Mouse (Mus musculus) MEL (cell line): ENCODE data around the gene Agfg2. TPM values are rescaled to one million over a fixed set of nuclear protein-coding genes. Genes with fewer than 3 reads are reported as not detected.

Experiments
- DNase-seq: peaks from one replicate; pipeline ENCODE4 v3.0.0; 2011; ENCODE audit warnings: low read depth, low spot score
- H3K27ac ChIP-seq: 2 replicates; pipeline ENCODE4 v1.5.1; 2012; ENCODE audit warnings: low read depth, mild to moderate bottlenecking, control low read depth, low read length, moderate library complexity; ENCODE audit not compliant: control insufficient read depth
- H3K27me3 ChIP-seq, 2 experiments: fragments of 150-350 bp in 1 of 2; sonication (generic) in 1 of 2; 2 replicates each; pipeline ENCODE4 v1.6.1; 2012; ENCODE audit warnings: low read length in 2 of 2, mild to moderate bottlenecking in 2 of 2, improper control_type of control experiment in 1 of 2, moderate library complexity in 1 of 2; ENCODE audit not compliant: insufficient read depth in 2 of 2, control insufficient read depth in 1 of 2
- H3K36me3 ChIP-seq, 2 experiments: 2 replicates each; pipeline ENCODE4 v1.6.1; 2012 to 2014; ENCODE audit warnings: low read length in 2 of 2, improper control_type of control experiment in 1 of 2, inconsistent platforms in 1 of 2, mild to moderate bottlenecking in 1 of 2; ENCODE audit not compliant: insufficient read depth in 2 of 2, control insufficient read depth in 1 of 2
- H3K4me1 ChIP-seq, 2 experiments: fragments of 150-350 bp in 1 of 2; sonication (generic) in 1 of 2; 2 replicates each; pipeline ENCODE4 v1.6.1; 2012; ENCODE audit warnings: low read length in 2 of 2, improper control_type of control experiment in 1 of 2, mild to moderate bottlenecking in 1 of 2; ENCODE audit not compliant: insufficient read depth in 2 of 2, control insufficient read depth in 1 of 2
- H3K4me3 ChIP-seq, 2 experiments: fragments of 150-350 bp in 1 of 2; sonication (generic) in 1 of 2; 2 replicates each; pipeline ENCODE4 v1.5.1; 2012; ENCODE audit warnings: low read depth in 2 of 2, low read length in 2 of 2, mild to moderate bottlenecking in 2 of 2, moderate library complexity in 2 of 2, control low read depth in 1 of 2, improper control_type of control experiment in 1 of 2; ENCODE audit not compliant: control insufficient read depth in 1 of 2, insufficient read depth in 1 of 2
- H3K79me2 ChIP-seq: 2 replicates; pipeline ENCODE4 v1.6.1; 2012; ENCODE audit warnings: mild to moderate bottlenecking, low read length, moderate library complexity; ENCODE audit not compliant: control insufficient read depth, poor library complexity, insufficient read depth
- H3K9ac ChIP-seq: 2 replicates; pipeline ENCODE4 v1.6.1; 2012; ENCODE audit warnings: low read depth, mild to moderate bottlenecking, control low read depth, low read length, moderate library complexity; ENCODE audit not compliant: control insufficient read depth, poor library complexity, severe bottlenecking
- H3K9me3 ChIP-seq: fragments of 150-350 bp; sonication (generic); replicated peaks from 2 replicates; pipeline ENCODE4 v1.6.1; 2012; ENCODE audit warnings: mild to moderate bottlenecking, low read length, improper control_type of control experiment, moderate library complexity; ENCODE audit not compliant: insufficient read depth
- CTCF ChIP-seq, 3 experiments: IDR thresholded peaks in 2 of 3; conservative IDR thresholded peaks in 1 of 3; 2 replicates each; pipeline ENCODE4 v1.5.1; 2011 to 2012; ENCODE audit warnings: low read length in 3 of 3, low read depth in 2 of 3, mild to moderate bottlenecking in 2 of 3, improper control_type of control experiment in 1 of 3, inconsistent platforms in 1 of 3, mixed read lengths in 1 of 3, moderate library complexity in 1 of 3; ENCODE audit not compliant: control insufficient read depth in 1 of 3, insufficient read depth in 1 of 3, poor library complexity in 1 of 3, severe bottlenecking in 1 of 3
- ELF1 ChIP-seq: IDR thresholded peaks from 2 replicates; pipeline ENCODE4 v1.6.1; 2014; ENCODE audit warnings: low read depth, mild to moderate bottlenecking, inconsistent platforms, low read length, improper control_type of control experiment, moderate library complexity
- EP300 ChIP-seq, 2 experiments: IDR thresholded peaks; 2 replicates each; pipeline ENCODE4 v1.6.1; 2011; ENCODE audit warnings: improper control_type of control experiment in 2 of 2, low read length in 2 of 2, low read depth in 1 of 2, mild to moderate bottlenecking in 1 of 2
- ETS1 ChIP-seq: IDR thresholded peaks from 2 replicates; pipeline ENCODE4 v1.6.1; 2012; ENCODE audit warnings: low read depth, mild to moderate bottlenecking, inconsistent platforms, low read length, improper control_type of control experiment, moderate library complexity
- HCFC1 ChIP-seq: IDR thresholded peaks from 2 replicates; pipeline ENCODE4 v1.6.1; 2012; ENCODE audit warnings: low read depth, mild to moderate bottlenecking, inconsistent platforms, low read length, improper control_type of control experiment, moderate library complexity
- JUND ChIP-seq: IDR thresholded peaks from 2 replicates; pipeline ENCODE4 v1.6.1; 2011; ENCODE audit warnings: low read depth, mild to moderate bottlenecking, improper control_type of control experiment, low read length
- KAT2A ChIP-seq: conservative IDR thresholded peaks from 2 replicates; pipeline ENCODE4 v1.6.1; 2012; ENCODE audit warnings: low read depth, low read length, improper control_type of control experiment, inconsistent platforms
- MAZ ChIP-seq: IDR thresholded peaks from 2 replicates; pipeline ENCODE4 v1.6.1; 2012; ENCODE audit warnings: low read depth, mild to moderate bottlenecking, inconsistent platforms, low read length, improper control_type of control experiment
- MEF2A ChIP-seq: IDR thresholded peaks from 2 replicates; pipeline ENCODE4 v1.6.1; 2014; ENCODE audit warnings: low read depth, mild to moderate bottlenecking, inconsistent platforms, low read length, improper control_type of control experiment; ENCODE audit not compliant: poor library complexity, insufficient replicate concordance, severe bottlenecking; ENCODE audit errors: extremely low read depth
- MXI1 ChIP-seq: IDR thresholded peaks from 2 replicates; pipeline ENCODE4 v1.6.1; 2011; ENCODE audit warnings: mild to moderate bottlenecking, low read depth, low read length, improper control_type of control experiment
- MYC ChIP-seq: IDR thresholded peaks from 2 replicates; pipeline ENCODE4 v1.6.1; 2011; ENCODE audit warnings: low read depth, mild to moderate bottlenecking, low read length, improper control_type of control experiment, moderate library complexity
- NRF1 ChIP-seq: IDR thresholded peaks from 2 replicates; pipeline ENCODE4 v1.6.1; 2014; ENCODE audit warnings: low read depth, mild to moderate bottlenecking, inconsistent platforms, low read length, improper control_type of control experiment, moderate library complexity; ENCODE audit not compliant: poor library complexity, insufficient read depth, severe bottlenecking
- POLR2AphosphoS2 ChIP-seq: IDR thresholded peaks from 2 replicates; pipeline ENCODE4 v1.6.1; 2011; ENCODE audit warnings: low read length, improper control_type of control experiment
- POLR2AphosphoS5 ChIP-seq: IDR thresholded peaks from 2 replicates; pipeline ENCODE4 v1.6.1; 2012; ENCODE audit warnings: low read depth, borderline replicate concordance, mild to moderate bottlenecking, inconsistent platforms, low read length, moderate library complexity, mixed read lengths
- RAD21 ChIP-seq: IDR thresholded peaks from 2 replicates; pipeline ENCODE4 v1.6.1; 2011; ENCODE audit warnings: mild to moderate bottlenecking, low read depth, low read length, improper control_type of control experiment
- RCOR1 ChIP-seq: IDR thresholded peaks from 2 replicates; pipeline ENCODE4 v1.6.1; 2012; ENCODE audit warnings: low read depth, mild to moderate bottlenecking, inconsistent platforms, low read length, improper control_type of control experiment
- SIN3A ChIP-seq: IDR thresholded peaks from 2 replicates; pipeline ENCODE4 v1.6.1; 2012; ENCODE audit warnings: low read length, improper control_type of control experiment, inconsistent platforms
- SMC3 ChIP-seq: IDR thresholded peaks from 2 replicates; pipeline ENCODE4 v1.6.1; 2011; ENCODE audit warnings: low read depth, low read length, improper control_type of control experiment
- TAL1 ChIP-seq: IDR thresholded peaks from 2 replicates; pipeline ENCODE4 v1.6.1; 2012; ENCODE audit warnings: mild to moderate bottlenecking, inconsistent platforms, low read length, moderate library complexity, mixed read lengths
- UBTF ChIP-seq: IDR thresholded peaks from 2 replicates; pipeline ENCODE4 v1.6.1; 2012; ENCODE audit warnings: low read depth, mild to moderate bottlenecking, inconsistent platforms, low read length, improper control_type of control experiment, moderate library complexity, borderline replicate concordance; ENCODE audit not compliant: insufficient read depth
- USF1 ChIP-seq: IDR thresholded peaks from 2 replicates; pipeline ENCODE4 v1.6.1; 2014; ENCODE audit warnings: low read depth, mild to moderate bottlenecking, inconsistent platforms, low read length, improper control_type of control experiment, moderate library complexity
- ZC3H11A ChIP-seq: IDR thresholded peaks from 2 replicates; pipeline ENCODE4 v1.6.1; 2012; ENCODE audit warnings: low read depth, mild to moderate bottlenecking, inconsistent platforms, low read length, improper control_type of control experiment
- ZNF384 ChIP-seq: IDR thresholded peaks from 2 replicates; pipeline ENCODE4 v1.6.1; 2012; ENCODE audit warnings: low read depth, mild to moderate bottlenecking, inconsistent platforms, low read length, improper control_type of control experiment
- polyA plus RNA-seq, 2 experiments: library from polyadenylated mRNA; stranded (reverse) in 1 of 2; unstranded in 1 of 2; fragments of >175 nt in 1 of 2; fragments of >200 nt in 1 of 2; gene quantifications; 2 replicates each; pipeline versions ENCODE4 v1.2.1 to v1.2.4; 2012; ENCODE audit warnings: low replicate concordance in 2 of 2, low read depth in 1 of 2; ENCODE audit not compliant: insufficient read length in 2 of 2, insufficient read depth in 1 of 2, missing spikeins in 1 of 2
- total RNA-seq: library from RNA; depleted of rRNA; stranded (reverse); fragments of 300-350 nt; gene quantifications from 2 replicates; pipeline ENCODE4 v1.2.3, GENCODE M21; 2012

Agfg2 gene
- total and polyA plus RNA-seq, 3 experiments = 30.0 to 38.9 TPM; not detected in 1

DNA sequence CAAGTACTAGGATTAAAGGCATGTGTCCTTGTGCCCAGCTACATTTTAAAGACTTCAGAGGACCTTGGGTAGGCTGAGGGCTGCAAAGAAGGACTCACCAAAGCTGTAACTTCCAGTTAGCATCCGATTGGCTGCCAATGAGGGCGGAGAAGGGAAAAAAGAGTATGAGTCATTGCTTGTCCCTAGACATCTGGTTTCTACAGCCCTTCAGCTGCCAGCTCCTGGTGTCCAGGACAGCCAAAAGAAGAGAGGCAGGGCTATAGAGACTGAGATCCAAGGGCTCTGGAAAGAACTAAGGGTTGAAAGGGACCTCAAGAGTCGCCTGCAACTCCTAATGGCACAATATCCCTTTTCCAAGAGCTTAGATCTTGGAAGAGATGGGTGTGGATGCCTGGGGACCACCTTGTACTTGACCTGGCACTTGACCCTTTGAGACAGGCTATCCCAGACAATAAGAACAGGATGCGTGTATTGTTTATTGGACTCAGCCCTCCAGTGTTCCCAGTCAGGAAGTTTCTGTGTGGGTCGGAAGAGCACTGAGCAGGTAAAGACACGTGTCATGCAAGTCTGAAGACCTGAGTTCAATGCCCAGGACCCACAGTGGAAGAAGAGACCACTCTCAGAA lies 24.4 kb downstream of the Agfg2 start:
- no peak for DNase-seq
- Histone ChIP-seq H3K79me2 (no peaks in the 10 kb centered on the region), H3K4me3 (no peak overlapping the region), H3K9ac (no peak overlapping the region), H3K27me3 (no peaks in the 10 kb centered on the region), H3K27ac (no peak overlapping the region), H3K36me3 (peaks cover 0 to 13% of the 10 kb centered on the region in 2 experiments; a peak in 2 of 4 replicates), H3K4me1 (no peaks in the 10 kb centered on the region), H3K9me3 (no peaks in the 10 kb centered on the region)
- TF ChIP-seq EP300 (IDR thresholded peaks at IDR 0.05; ENCODE audit: low read depth in 1 of 2, low read length in 2 of 2) (no peak), USF1 (no peak), ETS1 (no peak), KAT2A (no peak), MAZ (no peak), JUND (no peak), MYC (no peak), POLR2AphosphoS2 (no peak), RCOR1 (no peak), NRF1 (no peak), MXI1 (no peak), SIN3A (no peak), UBTF (no peak), SMC3 (no peak), MEF2A (no peak), HCFC1 (no peak), RAD21 (no peak), ZNF384 (no peak)

DNA sequence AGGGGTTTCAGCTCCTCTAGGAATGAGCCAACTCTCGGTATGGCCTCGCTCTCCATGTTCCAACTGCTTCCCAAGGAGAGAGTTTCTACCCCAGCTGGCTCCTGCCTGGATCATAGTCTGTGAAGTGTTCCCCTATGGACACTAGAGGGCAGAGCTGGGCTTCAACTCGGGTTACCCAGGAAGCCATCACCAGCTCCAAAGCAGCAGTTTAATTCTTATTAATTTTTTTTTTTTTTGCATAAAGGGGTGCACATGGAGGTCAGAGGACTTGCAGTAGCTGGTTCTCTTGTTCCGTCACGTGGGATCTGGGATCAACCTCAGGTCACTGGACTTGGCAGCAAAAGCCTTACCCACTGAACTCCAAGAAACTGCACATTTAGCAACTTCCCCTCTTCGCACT lies 27.5 kb downstream of the Agfg2 start:
- peak; percentile 70 for DNase-seq
- H3K36me3 ChIP-seq = peaks cover 0 to 14% of the 10 kb centered on the region in 2 experiments; a peak in 2 of 4 replicates
- no peaks in the 10 kb centered on the region for H3K27me3 ChIP-seq
- no peaks in the 10 kb centered on the region for H3K9me3 ChIP-seq
- H3K79me2 ChIP-seq = no peaks in the 10 kb centered on the region
- TF ChIP-seq ZC3H11A (peak; percentile 74), MXI1 (no peak), RAD21 (peak; percentile 81), ZNF384 (peak; percentile 80), ELF1 (0 out of 2 replicates have a peak, but pooled peaks have one; percentile 48), TAL1 (no peak), CTCF (IDR thresholded peaks at IDR 0.05 in 2 of 3, conservative IDR thresholded peaks at IDR 0.05 in 1 of 3; ENCODE audit: control insufficient read depth in 1 of 3, insufficient read depth in 1 of 3, low read depth in 2 of 3, low read length in 3 of 3, poor library complexity in 1 of 3, severe bottlenecking in 1 of 3) (peak; percentile 63 to 84 (median 83)), SMC3 (peak; percentile 82), EP300 (IDR thresholded peaks at IDR 0.05; ENCODE audit: low read depth in 1 of 2, low read length in 2 of 2) (no peak), UBTF (no peak), POLR2AphosphoS5 (no peak)
- TF ChIP-seq, all 39 proteins: peak for 6
- no peaks in the 10 kb centered on the region for H3K4me1 ChIP-seq
- no peak overlapping the region for H3K9ac ChIP-seq
- H3K27ac ChIP-seq = no peak overlapping the region
- H3K4me3 ChIP-seq = no peak overlapping the region
